Mouse (Mus musculus) intestine, embryonic 14.5 days (tissue): ENCODE results near the gene Cbx7. TPM values are rescaled to one million over a fixed set of nuclear protein-coding genes. Genes with fewer than 3 reads are reported as not detected.
"Not testable (repeated sequence)": the region's sequence is repeated elsewhere in the genome, so short reads cannot be mapped to it uniquely, and the experiment has no call there.

Experiments used
- ATAC-seq: fragments of 200-750 bp; cut with Nextera tagmentation; replicated peaks from 2 replicates; pipeline ENCODE4 v1.8.0; 2017; ENCODE audit warnings: low read depth, moderate number of reproducible peaks, moderate TSS enrichment, moderate library complexity; ENCODE audit not compliant: low FRiP score, low TSS enrichment
- DNase-seq: peaks from one replicate; pipeline ENCODE4 v3.0.0-alpha.2; 2018; ENCODE audit warnings: low spot score
- H3K27ac ChIP-seq: fragments of 300-500 bp; sonication (generic); 2 replicates; pipeline ENCODE4 v1.5.1; 2014; ENCODE audit warnings: low read depth, mild to moderate bottlenecking, control low read depth
- H3K27me3 ChIP-seq: fragments of 300-500 bp; sonication (generic); replicated peaks from 2 replicates; pipeline ENCODE4 v1.6.1; 2014; ENCODE audit warnings: low read length, control low read depth; ENCODE audit not compliant: control insufficient read depth, insufficient read depth
- H3K36me3 ChIP-seq: fragments of 300-500 bp; sonication (generic); 2 replicates; pipeline ENCODE4 v1.6.1; 2014; ENCODE audit warnings: low read length, control low read depth; ENCODE audit not compliant: control insufficient read depth, insufficient read depth
- H3K4me1 ChIP-seq: fragments of 300-500 bp; sonication (generic); replicated peaks from 2 replicates; pipeline ENCODE4 v1.6.1; 2014; ENCODE audit warnings: low read length, control low read depth, mixed read lengths; ENCODE audit not compliant: control insufficient read depth, insufficient read depth
- H3K4me2 ChIP-seq: fragments of 300-500 bp; sonication (generic); 2 replicates; pipeline ENCODE4 v1.6.1; 2014; ENCODE audit warnings: low read length
- H3K4me3 ChIP-seq: fragments of 300-500 bp; sonication (generic); 2 replicates; pipeline ENCODE4 v1.5.1; 2014; ENCODE audit warnings: low read depth, low read length, control low read depth, mixed read lengths
- H3K9ac ChIP-seq: fragments of 300-500 bp; sonication (generic); 2 replicates; pipeline ENCODE4 v1.6.1; 2014; ENCODE audit warnings: mild to moderate bottlenecking, low read length
- H3K9me3 ChIP-seq: fragments of 300-500 bp; sonication (generic); 2 replicates; pipeline ENCODE4 v1.6.1; 2016; ENCODE audit warnings: low read length, control low read depth; ENCODE audit not compliant: control insufficient read depth
- WGBS: fragments of 180-500 bp; shearing (Covaris S2); extraction: QIAGEN DNeasy Blood & Tissue Kit; methylation state at CpG from one replicate; pipeline ENCODE4 v1.1.7; 2014; 5-methylcytosine and 5-hydroxymethylcytosine counted together
- polyA plus RNA-seq: library from polyadenylated mRNA; unstranded; fragments of >200 nt; fragmentation: Nextera tagmentation; extraction: Ambion mirVana; gene quantifications from 2 replicates; pipeline ENCODE4 v1.2.1, GENCODE M21; 2014

The Cbx7 gene
- polyA plus RNA-seq, 1 experiment from 2014 or later, result 6.2 TPM

- Histone ChIP-seq H3K9me3 (no peaks in the 10 kb centered on the region), H3K4me3 (no peak overlapping the region), H3K27me3 (no peaks in the 10 kb centered on the region), H3K4me1 (no peaks in the 10 kb centered on the region), H3K27ac (no peak overlapping the region), H3K4me2 (no peak overlapping the region), H3K9ac (no peak overlapping the region), H3K36me3 (no peaks in the 10 kb centered on the region; the same call in 1 of the 2 replicates)
- 90% methylated on average over 14 of the region's 14 CpGs for WGBS
- ATAC-seq, result no peak
- no peak for DNase-seq
Measured at GRCm38 (mm10) chr15:79917111-79917720, 53.7 kb downstream of the Cbx7 start.

GRCm38 (mm10) chr15:79916150-79916549, 54.8 kb downstream of the Cbx7 start:
- H3K9ac ChIP-seq, result no peak overlapping the region
- H3K4me1 ChIP-seq, result no peaks in the 10 kb centered on the region
- no peaks in the 10 kb centered on the region; the same call in 1 of the 2 replicates for H3K36me3 ChIP-seq
- H3K4me2 ChIP-seq, result no peak overlapping the region
- no peak overlapping the region for H3K27ac ChIP-seq
- H3K9me3 ChIP-seq, result no peaks in the 10 kb centered on the region
- no peaks in the 10 kb centered on the region for H3K27me3 ChIP-seq
- ATAC-seq (no peak), DNase-seq (no peak)
- WGBS, result 75% methylated on average over 5 of the region's 5 CpGs
- no peak overlapping the region for H3K4me3 ChIP-seq

- WGBS, result 77% methylated on average over 3 of the region's 3 CpGs
- Histone ChIP-seq H3K36me3 (no peaks in the 10 kb centered on the region), H3K27me3 (no peaks in the 10 kb centered on the region), H3K4me3 (no peak overlapping the region), H3K4me2 (no peak overlapping the region), H3K9ac (no peak overlapping the region), H3K27ac (no peak overlapping the region), H3K4me1 (no peaks in the 10 kb centered on the region), H3K9me3 (no peaks in the 10 kb centered on the region)
- no peak; the same call in 1 of the 2 replicates for ATAC-seq
- no peak for DNase-seq
Measured at GRCm38 (mm10) chr15:79914357-79914756, 56.6 kb downstream of the Cbx7 start.

DNA sequence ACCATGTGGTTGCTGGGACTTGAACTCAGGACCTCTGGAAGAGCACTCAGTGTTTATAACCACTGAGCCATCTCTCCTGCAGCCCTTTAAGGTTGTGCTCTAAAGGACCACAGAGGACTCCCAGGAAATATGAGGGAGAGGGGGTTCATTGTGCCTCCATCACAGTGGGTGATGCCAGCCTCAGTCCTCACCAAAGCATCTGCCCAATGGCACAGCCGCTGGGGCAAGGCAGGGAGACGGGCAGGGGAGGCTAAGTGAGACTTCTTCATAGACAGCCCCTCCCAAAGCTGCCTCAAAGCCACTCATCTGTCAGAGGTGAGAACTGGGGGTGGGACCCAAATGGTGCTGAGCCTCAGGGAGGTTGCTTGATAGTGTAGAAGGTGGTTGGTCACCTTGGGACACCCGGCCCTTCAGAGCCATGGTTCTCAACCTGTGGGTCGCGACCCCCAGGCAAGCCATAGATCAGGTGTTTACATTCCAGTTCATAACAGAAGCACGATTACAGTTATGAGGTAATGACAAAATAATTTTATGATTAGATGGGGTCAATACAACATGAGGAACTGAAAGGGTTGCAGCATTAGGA, 57.1 kb downstream of the Cbx7 start:
- DNase-seq, result no peak
- H3K4me2 ChIP-seq, result no peak overlapping the region
- H3K27me3 ChIP-seq, result no peaks in the 10 kb centered on the region
- 77% methylated on average over 6 of the region's 6 CpGs for WGBS
- H3K27ac ChIP-seq, result no peak overlapping the region
- H3K4me3 ChIP-seq, result no peak overlapping the region
- H3K4me1 ChIP-seq, result no peaks in the 10 kb centered on the region
- H3K9me3 ChIP-seq, result no peaks in the 10 kb centered on the region
- no peak for ATAC-seq
- no peaks in the 10 kb centered on the region for H3K36me3 ChIP-seq
- no peak overlapping the region for H3K9ac ChIP-seq

GRCm38 (mm10) chr15:79911339-79911738, 59.6 kb downstream of the Cbx7 start:
- DNase-seq, result no peak
- Histone ChIP-seq H3K4me2 (no peak overlapping the region), H3K9me3 (no peaks in the 10 kb centered on the region), H3K27ac (no peak overlapping the region), H3K4me1 (no peaks in the 10 kb centered on the region), H3K9ac (no peak overlapping the region), H3K4me3 (no peak overlapping the region), H3K36me3 (no peaks in the 10 kb centered on the region), H3K27me3 (no peaks in the 10 kb centered on the region)
- ATAC-seq, result no peak
- WGBS, result 86% methylated on average over 8 of the region's 8 CpGs

DNA sequence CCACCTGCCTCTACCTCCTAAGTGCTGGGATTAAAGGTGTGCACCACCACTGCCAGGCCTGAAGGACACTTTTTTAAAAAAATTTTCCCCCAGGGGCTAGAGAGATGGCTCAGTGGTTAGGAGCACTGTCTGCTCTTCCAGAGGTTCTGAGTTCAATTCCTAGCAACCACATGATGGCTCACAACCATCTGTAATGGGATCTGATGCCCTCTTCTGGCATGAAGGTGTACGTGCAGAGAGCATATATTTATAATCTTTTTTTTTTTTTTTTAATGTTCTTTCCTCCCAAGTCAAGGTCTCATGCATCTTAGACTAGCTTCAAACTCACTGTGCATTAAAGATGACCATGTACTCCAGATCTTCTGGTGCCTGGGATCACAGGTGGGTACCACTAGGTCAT, 60.1 kb downstream of the Cbx7 start:
- H3K9ac ChIP-seq, H3K9me3 ChIP-seq, ATAC-seq: not testable (repeated sequence)

DNA sequence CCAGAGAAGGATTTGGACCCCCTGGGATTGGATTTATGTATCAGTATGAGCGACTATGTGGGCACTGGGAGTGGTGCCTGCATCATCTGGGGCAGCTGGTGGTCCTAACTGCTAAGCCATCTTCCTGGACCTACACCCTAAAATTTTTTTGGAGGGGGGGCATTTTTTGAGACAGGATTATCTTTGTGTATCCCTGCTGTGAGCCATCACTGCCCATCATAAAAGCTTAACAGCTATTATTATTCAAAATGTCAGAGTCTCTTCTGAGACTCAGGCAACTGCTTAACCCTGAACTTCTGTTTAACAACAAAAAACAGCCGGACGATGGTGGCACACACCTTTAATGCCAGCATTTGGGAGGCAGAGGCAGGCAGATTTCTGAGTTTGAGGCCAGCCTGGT, 61.9 kb downstream of the Cbx7 start:
- H3K36me3 ChIP-seq, DNase-seq, H3K4me2 ChIP-seq, H3K27ac ChIP-seq, H3K4me3 ChIP-seq, H3K4me1 ChIP-seq, H3K27me3 ChIP-seq, H3K9me3 ChIP-seq, ATAC-seq, H3K9ac ChIP-seq: not testable (repeated sequence)
- WGBS, result 93% methylated on average over 3 of the region's 3 CpGs

More for the DNA sequence above, 60.1 kb downstream of the Cbx7 start:
- H3K4me1 ChIP-seq, H3K4me2 ChIP-seq, H3K4me3 ChIP-seq, H3K27ac ChIP-seq, H3K36me3 ChIP-seq, DNase-seq, H3K27me3 ChIP-seq: not testable (repeated sequence)
- 77% methylated on average over 1 of the region's 1 CpGs for WGBS

- ATAC-seq (0 out of 2 replicates have a peak, but pooled peaks have one; percentile 53), DNase-seq (no peak)
- Histone ChIP-seq H3K9ac (no peak overlapping the region), H3K4me2 (no peak overlapping the region), H3K4me3 (no peak overlapping the region), H3K27me3 (no peaks in the 10 kb centered on the region), H3K36me3 (no peaks in the 10 kb centered on the region), H3K9me3 (no peaks in the 10 kb centered on the region), H3K27ac (no peak overlapping the region), H3K4me1 (no peaks in the 10 kb centered on the region)
- WGBS, result 32% methylated on average over 14 of the region's 14 CpGs
Measured at GRCm38 (mm10) chr15:79906855-79907254, 64.1 kb downstream of the Cbx7 start.

GRCm38 (mm10) chr15:79905211-79905610, 65.7 kb downstream of the Cbx7 start:
- Histone ChIP-seq H3K9ac (no peak overlapping the region), H3K4me2 (no peak overlapping the region), H3K36me3 (no peaks in the 10 kb centered on the region), H3K9me3 (no peaks in the 10 kb centered on the region), H3K27me3 (no peaks in the 10 kb centered on the region), H3K27ac (no peak overlapping the region), H3K4me1 (no peaks in the 10 kb centered on the region), H3K4me3 (no peak overlapping the region)
- DNase-seq (no peak), ATAC-seq (no peak)
- 66% methylated on average over 12 of the region's 12 CpGs for WGBS
